Mouse (Mus musculus): ENCODE results near the gene Psen2.

- TF ChIP-seq MXI1 (IDR thresholded peaks at IDR 0.05; ENCODE audit: low read depth, low read length) = no peak
- TF ChIP-seq CHD2 (IDR thresholded peaks at IDR 0.05; ENCODE audit: low read length) = no peak
- no peak for TF ChIP-seq NRF1 (IDR thresholded peaks at IDR 0.05; ENCODE audit: low read depth, low read length)
- TF ChIP-seq BHLHE40 (IDR thresholded peaks at IDR 0.05; ENCODE audit: low read depth, low read length) = no peak
- no peak for TF ChIP-seq SIN3A (IDR thresholded peaks at IDR 0.05; ENCODE audit: low read length)
- no peak for TF ChIP-seq E2F4 (IDR thresholded peaks at IDR 0.05; ENCODE audit: insufficient replicate concordance, low read depth, low read length)
- TF ChIP-seq CTCF (conservative IDR thresholded peaks at IDR 0.05 in 1 of 2, IDR thresholded peaks at IDR 0.05 in 1 of 2; ENCODE audit: low read depth in 2 of 2, low read length in 2 of 2) = no peak
- TF ChIP-seq RCOR1 (conservative IDR thresholded peaks at IDR 0.05; ENCODE audit: low read depth, low read length) = no peak
- TF ChIP-seq TBP (conservative IDR thresholded peaks at IDR 0.05; ENCODE audit: low read depth, low read length) = no peak
- no peak for TF ChIP-seq POLR2A (IDR thresholded peaks at IDR 0.05; ENCODE audit: low read depth, low read length)
- no peak for TF ChIP-seq EP300 (IDR thresholded peaks at IDR 0.05; ENCODE audit: low read length)
- TF ChIP-seq HCFC1 (IDR thresholded peaks at IDR 0.05; ENCODE audit: low read depth, low read length) = no peak
- no peak for TF ChIP-seq POLR2AphosphoS2 (IDR thresholded peaks at IDR 0.05; ENCODE audit: low read depth, low read length)
- no peak for TF ChIP-seq MAX (IDR thresholded peaks at IDR 0.05; ENCODE audit: low read length)
These were observed 11.8 kb downstream of the Psen2 start for GRCm38 (mm10) chr1:180251176-180252048.

Measured in CH12.LX (cell line).